Mouse (Mus musculus): ENCODE measurements at regions not wholly inside any gene's neighbourhood (a gene's known extent, or its start where the extent isn't known, plus 50 kb on each side); places are given as distances from the start of the nearest gene placed in this dataset.

DNA sequence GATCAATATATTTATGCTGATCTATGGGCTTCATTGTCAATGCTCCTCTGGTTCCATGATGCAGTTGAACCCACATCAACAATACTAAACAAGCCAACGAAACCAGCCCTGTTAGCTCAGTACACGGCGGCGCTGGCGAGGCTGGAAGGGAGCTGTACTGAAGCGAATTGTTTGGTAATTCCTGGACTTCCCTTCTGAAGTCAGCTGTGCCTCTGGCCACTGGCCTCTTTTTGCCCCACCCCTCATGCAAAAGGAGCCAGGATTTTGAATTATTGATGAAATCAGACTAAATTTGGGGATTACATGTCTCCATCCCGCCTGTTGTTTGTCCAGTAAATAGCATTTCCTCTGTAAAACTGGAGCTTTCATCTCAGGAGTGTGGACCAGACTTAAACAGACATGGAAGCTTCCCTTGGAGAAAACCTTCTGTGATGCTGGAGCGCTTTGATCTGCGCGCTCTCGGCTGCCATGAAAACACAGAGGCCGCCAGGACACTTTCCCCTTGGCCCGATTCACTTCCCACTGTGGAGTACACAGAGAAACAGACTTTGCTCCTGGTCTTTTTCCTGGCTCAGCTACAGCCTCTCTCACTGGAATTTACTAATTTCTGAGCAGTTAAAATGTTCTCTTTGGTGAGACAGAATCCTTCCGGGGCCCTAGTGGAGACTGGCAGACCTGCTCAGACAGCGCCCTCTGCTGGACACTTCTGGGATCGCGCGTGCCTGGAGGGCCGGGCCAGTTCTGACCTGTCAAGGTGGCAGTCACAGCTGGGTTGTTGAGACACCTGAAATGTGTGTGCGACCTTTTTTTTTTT lies 412.9 kb upstream of the Gm6657 start:
- DNase-seq (ENCODE audit: low read depth): no peak

DNA sequence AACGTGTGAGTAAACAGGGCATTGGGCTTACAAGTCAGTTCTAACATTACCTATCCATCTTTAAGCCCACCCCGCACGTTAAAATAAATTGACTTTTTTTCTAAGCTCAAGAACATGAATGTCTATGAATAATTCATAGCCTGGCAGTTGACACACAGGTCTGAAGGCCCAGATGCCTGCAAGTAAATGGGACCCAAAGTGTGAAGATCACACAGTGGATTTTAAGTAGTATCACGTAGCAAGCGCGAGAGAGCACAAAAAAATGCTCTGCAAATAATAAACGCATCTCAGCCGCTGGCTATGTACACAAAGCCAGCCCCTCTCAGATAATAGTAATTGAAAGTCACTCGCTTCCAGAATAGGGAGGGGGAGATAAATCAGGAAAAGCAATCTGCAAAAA lies 410.1 kb upstream of the Gm6657 start:
- no peak for DNase-seq (ENCODE audit: low read depth)

DNA sequence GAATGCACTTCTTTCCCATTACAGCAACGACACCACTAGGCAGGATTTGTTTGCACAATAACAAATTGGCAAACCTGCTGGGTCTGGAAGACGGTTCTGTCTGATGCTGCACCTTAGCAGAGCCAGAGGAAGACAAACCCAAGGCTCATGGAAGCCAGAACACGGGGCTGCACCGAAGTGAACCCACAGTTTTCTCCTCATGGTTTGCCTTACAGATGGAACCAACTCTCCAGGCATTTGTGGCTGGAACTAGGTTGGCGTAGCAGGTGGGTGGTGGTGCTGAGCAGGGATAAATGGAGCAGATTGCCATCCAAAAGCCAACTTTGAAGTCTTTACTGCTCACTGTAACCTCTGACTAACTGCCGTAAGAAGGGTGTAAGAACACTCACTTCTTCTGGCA lies 408.4 kb upstream of the Gm6657 start:
- DNase-seq (ENCODE audit: low read depth): no peak

DNA sequence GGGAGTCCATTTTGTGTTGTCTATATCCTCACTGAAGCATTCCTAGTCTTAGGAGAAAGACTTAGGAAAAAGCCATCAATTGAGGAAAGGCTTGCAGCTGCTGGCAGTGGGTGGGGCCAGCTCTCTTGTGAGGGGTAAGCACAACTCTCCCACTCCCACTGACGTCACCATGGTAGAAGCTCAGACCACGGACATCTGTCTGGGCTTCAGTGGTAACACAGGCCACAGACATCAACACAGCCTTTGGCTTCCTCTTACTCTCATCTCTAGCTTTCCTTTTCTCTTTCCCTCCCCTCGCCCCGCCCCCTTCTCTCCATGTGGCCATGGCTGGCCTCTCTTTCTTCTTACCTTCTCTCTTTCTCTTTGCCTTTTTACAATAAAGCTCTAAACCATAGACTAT lies 407.4 kb upstream of the Gm6657 start:
- no peak for DNase-seq (ENCODE audit: low read depth)

DNA sequence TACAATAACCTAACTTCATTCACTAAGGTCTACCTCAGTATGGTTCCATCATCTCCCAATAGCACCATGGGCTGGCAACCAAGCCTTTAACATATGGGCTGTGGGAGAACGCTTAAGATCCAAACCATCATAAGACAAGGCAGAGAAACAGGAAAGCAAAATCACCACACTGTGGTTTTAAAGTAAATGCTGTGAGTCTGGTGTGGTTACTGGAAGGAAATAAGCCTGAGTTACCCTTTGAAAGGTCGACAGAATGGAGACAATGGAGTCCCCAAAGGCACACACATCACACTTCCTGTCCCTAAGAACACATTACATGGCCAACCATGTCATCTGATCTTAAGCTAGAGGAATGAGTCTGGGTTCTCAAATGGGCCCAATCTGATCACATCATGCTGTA lies 405.8 kb upstream of the Gm6657 start:
- DNase-seq (ENCODE audit: low read depth): no peak

DNA sequence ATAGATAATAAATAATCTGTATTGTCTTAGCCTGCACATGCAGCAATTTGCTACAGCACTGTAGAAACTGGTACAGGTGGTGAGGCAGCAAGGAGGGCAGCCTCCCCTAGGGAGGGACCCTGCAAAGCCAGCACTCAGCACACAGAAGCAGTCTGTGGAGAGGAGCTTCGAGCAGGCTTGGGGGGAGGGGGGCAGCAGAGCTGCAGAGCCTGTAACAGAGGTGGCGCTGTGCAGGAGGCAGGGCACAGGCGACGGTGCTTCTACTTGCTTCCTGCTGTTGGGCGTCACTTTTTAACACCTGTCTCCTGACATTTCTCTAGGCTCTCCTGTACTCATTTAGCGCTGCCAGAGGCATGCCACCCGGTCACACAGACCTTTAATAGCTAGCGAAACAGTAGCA lies 404.6 kb upstream of the Gm6657 start:
- DNase-seq (ENCODE audit: low read depth): no peak

DNA sequence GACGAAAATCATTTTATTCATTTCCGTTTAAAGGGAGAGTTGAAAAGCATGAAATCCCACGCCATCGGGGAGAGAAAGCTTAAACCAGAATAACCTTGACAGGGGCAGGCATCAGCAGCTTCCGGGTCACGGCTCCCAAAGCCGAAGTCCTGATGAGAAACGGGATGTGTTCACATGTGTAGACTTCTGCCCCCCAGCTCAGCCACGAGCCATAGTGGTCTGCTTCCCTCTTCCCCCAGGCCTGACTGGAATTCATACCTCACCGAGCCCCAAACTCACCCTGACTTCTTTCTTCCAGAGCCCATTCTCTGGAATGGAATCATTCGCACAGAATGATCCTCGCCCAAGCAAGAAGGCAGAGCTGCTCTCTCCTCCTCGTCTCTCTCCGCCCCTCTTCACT lies 404.2 kb upstream of the Gm6657 start:
- no peak for DNase-seq (ENCODE audit: low read depth)

DNA sequence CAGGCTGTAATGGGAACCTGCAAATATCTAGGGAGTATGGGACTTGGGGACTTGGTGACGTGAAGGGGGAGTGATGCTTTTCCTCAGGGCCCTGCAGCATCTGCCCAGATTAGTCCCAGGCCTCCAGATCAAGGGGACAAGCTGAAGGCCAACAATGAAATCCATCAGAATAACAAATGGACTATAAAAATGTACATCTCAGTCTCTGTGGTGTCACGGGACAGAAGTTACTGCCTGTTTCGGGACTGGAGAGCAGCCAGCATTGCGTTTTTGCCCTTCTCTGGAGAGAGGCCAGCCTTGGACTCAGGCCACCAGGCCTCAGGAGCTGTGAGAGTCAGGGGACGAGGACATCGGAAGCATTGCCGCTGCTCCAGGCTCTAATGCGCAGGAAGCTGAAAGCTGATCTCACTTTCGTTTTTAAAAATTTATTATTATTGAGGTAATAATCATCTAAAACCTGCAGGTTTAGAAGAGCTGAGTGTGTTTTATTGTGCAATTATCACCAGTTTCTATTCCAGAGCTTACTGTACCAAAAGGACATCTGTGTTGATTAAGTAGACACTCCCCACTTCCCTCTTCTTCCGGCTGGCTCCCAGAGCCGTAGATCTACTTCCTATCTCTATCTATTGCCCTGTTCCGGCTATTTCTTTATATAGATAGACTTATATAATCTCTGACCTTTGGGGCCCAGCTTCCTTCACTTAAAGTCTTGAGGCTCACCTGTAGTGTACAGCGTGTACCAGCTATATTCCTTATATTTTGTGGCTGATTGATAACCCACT lies 403.0 kb upstream of the Gm6657 start:
- DNase-seq (ENCODE audit: low read depth): no peak

DNA sequence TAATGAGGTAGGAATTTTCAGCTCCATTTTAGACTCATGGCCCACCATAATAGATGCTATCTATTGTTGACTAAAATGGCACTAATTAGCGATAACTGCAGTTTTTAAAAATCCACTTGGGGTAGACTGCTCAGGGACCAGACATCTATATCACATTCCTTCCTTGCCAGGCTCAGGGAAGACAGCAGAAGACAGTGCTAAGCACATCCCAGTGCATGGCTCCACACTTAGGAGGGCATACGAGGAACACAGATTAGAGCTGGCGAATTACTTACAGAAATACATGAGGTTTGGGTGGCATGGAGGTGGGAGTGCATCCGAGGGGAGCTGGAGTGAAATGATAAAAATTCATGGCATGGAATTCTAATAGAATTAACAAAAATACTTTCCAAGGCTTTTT lies 395.5 kb upstream of the Gm6657 start:
- no peak for DNase-seq (ENCODE audit: low read depth)

DNA sequence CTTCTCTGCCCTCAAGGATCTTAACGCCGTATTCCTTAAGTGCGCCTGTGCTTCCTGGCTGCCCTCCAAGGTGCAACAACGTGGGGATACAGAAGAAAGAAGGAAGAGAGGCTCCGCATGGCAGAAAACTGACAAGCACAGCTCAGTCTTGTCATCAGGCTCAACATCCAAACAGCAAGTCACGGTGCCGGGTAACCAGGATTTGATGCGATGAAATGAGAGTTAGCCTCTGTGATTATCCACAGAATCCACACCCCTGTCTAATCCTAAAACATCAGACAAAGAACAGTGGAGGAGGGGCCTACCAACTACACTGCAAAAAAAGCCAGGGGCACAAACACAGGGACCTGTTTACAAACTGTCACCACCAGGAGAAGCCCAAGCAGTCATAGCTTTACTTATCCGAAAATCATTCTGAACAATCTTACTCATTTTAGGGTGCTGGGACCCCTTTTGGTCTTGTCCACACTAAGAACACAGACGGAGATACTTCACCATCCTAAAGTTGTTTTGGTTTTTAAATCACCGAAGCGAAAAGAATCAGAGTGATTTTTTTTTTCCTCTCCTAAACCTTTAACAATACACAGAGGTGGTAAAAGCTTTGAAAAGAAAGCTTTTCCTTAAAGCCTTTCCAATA lies 394.8 kb upstream of the Gm6657 start:
- no peak for DNase-seq (ENCODE audit: low read depth)

DNA sequence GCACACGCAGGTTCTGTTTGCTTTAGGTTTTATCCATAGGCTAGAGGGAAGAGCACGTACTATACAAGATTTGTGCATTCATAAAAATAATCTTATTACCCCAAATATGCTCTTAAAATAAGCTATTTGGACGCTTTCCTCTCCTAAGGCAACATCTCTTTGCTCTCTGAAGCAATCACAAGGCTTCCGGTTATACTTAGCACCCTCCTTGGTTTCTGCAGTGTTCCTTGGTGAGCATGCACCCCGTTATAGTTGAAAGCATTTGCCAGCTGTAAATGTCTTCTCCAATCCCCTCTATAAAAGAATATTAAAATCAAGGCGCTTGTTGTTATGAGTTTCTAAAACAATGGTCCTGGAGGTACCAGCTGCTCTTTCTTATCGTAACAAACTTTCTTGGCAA lies 386.4 kb upstream of the Gm6657 start:
- DNase-seq (ENCODE audit: low read depth): no peak

DNA sequence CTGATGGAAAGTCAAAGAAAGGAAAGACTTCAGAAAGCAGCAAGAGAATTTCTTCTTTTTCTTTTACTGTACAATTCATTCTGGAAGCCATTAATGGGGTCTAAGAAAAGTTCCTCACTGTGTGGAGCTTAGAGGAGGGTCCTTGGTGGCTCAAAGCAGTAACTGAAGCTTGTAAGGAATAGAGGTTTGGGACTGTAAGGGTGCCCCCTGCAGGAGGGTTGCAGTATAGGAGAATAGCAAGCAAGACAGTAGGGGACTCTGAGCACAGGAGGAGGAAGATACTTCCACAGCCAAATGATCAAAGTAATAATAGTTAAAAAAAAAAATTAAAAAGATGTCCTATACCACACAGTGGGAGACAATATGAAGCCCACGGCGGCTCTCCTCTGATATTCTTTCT lies 382.8 kb upstream of the Gm6657 start:
- DNase-seq (ENCODE audit: low read depth): no peak

DNA sequence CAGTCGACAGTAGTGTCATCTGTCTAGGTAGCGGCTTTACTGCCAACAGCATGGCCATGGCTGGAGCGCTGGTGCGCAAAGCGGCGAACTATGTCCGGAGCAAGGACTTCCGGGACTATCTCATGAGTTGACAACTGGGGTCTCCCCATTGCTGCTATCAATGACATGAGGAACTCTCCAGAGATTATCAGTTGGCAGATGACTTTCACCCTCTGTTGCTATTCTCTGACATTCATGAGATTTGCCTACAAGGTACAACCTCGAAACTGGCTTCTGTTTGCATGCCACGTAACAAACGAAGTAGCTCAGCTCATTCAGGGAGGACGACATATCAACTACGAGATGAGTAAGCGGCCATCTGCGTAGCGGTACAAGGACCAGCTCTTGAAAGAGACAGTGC lies 374.6 kb upstream of the Gm6657 start:
- no peak for DNase-seq (ENCODE audit: low read depth)

DNA sequence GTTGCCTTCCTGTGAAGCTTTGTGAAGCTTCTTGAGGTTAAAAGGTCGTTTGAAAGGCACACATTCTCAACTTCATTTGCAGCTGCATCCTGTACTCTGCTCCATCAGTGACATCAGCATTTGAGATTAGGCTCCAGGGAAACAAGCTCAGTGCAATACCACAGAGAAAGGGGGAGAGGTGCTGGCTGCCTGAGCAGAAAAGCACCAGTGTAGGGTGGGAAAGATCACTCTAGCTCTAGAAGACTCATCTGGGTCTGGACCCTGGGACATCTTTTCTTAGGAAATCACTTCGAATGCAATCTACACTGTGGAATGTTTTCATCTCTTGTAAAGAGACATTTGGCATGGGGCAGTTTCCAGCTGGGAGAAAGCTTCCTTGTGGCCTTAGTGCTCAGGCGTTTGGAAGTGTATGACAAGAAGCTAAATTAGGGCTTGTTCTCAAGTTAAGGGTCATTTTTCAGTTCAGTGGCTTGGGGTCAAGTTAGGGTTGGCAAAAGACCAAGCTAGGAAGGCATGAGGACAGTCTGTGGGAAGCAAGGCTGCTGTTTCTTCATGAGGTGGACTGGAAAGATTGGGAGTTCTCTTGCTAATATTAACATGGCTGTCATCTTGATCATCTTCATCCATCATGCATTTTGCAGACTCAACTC lies 370.5 kb upstream of the Gm6657 start:
- DNase-seq (ENCODE audit: low read depth): no peak

DNA sequence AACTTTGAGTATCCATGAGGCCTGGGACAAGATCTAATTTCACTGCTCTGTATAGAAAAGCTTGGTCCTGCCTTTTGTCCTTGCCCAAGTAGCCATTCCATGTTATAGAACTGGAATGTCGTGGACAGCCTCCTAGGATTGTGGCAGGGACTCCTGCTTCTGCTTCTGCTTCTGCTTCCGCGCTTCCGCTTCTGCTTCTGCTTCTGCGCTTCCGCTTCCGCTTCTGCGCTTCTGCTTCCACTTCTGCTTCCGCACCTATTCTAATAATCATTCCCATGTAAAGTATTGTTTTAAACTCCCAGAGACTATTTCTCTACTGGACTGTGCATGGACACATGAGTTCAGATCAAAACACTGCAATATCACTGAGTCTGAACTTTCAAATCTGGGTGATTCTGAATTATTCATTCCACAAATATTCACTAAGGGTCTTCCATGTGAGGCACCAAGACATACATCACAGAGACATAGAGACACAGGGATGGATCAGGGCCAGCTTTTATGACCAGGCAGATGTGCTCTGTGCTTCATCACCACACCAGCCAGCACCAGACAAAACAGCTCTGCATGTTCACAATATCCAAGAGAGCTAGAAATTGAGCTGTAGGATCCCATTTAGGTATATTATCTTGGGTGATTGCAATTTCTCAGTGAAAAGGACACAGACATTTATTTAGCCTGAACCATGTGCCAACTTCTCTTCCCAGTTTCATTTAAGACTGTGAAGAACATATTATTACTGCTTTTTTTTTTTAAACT lies 360.5 kb upstream of the Gm6657 start:
- no peak for DNase-seq (ENCODE audit: low read depth)

DNA sequence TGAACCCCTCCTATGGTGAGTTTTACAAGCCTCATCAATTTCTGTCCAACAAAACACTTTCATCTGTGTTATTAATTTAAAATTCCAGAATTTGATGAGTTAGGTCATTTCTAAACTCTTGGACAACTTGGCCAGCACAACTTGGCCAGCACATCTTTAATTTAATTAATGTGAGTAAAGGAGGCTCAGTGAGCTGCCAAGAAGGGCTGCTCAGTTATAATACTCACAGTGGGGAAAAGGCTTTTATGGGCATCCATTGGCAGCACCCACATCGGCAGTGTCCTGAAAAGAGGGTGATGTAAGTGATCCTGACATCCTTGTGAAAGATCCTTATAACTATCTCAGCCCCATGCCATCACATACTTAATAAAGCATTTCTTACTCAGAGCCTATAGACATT lies 359.2 kb upstream of the Gm6657 start:
- DNase-seq (ENCODE audit: low read depth): no peak

DNA sequence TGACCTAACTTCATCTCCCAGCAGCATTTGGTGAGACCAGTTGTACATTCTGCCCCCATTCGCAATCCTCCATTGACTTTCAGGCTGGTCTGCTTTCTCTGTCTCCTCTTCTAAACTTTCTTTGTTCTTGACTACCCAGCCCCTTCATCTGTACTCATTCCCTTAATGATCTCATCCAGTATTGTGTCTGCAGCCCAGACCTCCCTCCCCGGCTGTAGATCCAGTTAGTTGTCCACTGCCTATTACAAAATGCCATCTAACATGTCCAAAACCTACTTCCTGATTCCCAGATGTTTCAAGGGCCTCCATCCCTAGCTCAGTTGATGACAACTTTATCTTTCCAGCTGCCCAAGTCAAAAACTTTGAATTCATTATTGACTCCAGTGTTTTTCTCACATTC lies 357.8 kb upstream of the Gm6657 start:
- DNase-seq (ENCODE audit: low read depth): no peak

DNA sequence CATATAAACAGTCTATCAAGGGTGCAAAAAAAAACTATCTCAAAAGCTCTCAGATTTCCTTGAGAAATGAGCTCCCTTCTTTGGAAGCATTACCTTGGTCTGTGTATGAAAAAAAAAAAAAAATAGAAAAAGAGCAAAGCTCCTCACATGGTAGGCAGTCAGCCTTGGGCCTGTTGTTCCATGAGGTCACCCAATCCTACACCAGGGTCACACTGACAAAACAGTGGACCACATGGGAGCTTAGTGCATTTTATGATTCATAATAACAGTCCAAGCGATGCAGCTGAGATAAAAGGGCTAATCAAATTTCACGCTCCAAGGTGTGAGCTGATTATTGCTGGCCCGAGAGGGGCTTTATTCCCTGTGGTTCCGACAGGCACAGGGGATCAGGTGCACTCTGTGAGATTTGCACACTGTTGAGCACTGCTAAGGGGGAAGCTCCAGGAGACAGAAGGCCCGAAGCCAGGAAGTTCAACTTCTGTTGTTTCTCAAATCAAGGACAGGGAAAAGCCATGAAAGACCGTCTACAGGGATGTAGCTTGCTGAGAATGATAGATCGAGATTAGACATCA lies 352.1 kb upstream of the Gm6657 start:
- DNase-seq (ENCODE audit: low read depth): no peak

DNA sequence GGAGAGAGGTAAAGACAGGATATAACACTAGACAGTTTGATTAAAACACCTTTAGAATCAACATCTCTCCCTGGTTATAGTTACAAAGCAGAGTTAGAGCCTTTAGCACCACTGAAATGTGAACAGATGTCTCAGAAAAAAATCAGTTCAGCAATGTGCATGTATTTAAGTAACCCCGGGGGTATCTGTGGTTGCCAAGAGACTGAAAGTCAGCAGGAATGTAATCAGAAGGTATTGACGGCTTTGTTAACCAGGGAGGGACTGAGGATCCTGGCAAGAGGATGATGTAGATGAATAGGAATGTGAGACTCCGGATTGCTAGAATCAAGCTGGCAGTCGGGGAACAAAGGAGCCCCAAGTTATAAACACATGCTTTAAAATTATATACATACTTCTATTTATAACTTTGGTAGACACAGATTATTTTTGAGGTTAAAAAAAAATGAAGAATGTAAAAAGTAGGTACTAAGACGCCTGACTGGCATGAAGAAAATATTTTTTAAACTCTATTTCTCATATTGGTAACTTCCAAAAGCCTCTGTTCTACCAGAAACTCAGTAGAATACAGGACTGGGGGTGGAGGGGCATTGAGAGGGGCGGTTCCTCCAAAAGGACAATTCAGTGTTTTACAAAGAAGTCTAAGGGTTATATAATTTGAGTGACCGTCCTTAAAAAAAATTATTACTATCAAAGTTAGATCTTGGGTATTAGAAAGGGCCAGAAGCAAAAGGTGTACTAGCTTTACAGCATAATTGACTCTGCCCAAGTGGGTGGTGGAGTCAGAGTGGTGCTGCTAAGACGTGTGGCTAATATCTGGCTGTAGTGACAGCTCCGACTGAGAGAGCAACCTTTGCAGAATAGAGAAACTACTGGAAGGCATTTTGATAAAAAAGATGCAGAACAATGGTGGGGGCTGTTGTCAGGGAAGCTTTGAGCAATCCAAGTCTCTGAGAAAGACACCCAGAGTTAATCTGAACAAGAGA lies 341.2 kb upstream of the Gm6657 start:
- DNase-seq (ENCODE audit: low read depth): no peak

Data from gonadal fat pad, adult 2 months (tissue).